Mouse (Mus musculus) midbrain, embryonic 14.5 days (tissue): Measurements from ENCODE around the gene Zc3h18. TPM values are rescaled to one million over a fixed set of nuclear protein-coding genes. Genes with fewer than 3 reads are reported as not detected.

Source experiments
- ATAC-seq: fragments of 200-750 bp; cut with Nextera tagmentation; 2 replicates; pipeline ENCODE4 v1.8.0; 2017; ENCODE audit warnings: moderate number of reproducible peaks, moderate library complexity; ENCODE audit not compliant: low FRiP score, low TSS enrichment
- DNase-seq: peaks from one replicate; pipeline ENCODE4 v3.0.0-alpha.2; 2015
- H3K27ac ChIP-seq: fragments of 300-500 bp; sonication (generic); replicated peaks from 2 replicates; pipeline ENCODE4 v1.5.1; 2014; ENCODE audit warnings: mild to moderate bottlenecking, low read depth, low read length, moderate library complexity
- H3K27me3 ChIP-seq: fragments of 300-500 bp; sonication (generic); 2 replicates; pipeline ENCODE4 v1.6.1; 2014; ENCODE audit warnings: low read length, control low read depth, mixed read lengths; ENCODE audit not compliant: control insufficient read depth, insufficient read depth
- H3K36me3 ChIP-seq: fragments of 300-500 bp; sonication (generic); 2 replicates; pipeline ENCODE4 v1.6.1; 2014; ENCODE audit warnings: low read length, control low read depth; ENCODE audit not compliant: control insufficient read depth, insufficient read depth
- H3K4me1 ChIP-seq: fragments of 300-500 bp; sonication (generic); 2 replicates; pipeline ENCODE4 v1.6.1; 2014; ENCODE audit warnings: mild to moderate bottlenecking, antibody characterized with exemption, low read length, control low read depth; ENCODE audit not compliant: control insufficient read depth, insufficient read depth
- H3K4me2 ChIP-seq: fragments of 300-500 bp; sonication (generic); 2 replicates; pipeline ENCODE4 v1.6.1; 2014; ENCODE audit warnings: mild to moderate bottlenecking, low read length, moderate library complexity
- H3K4me3 ChIP-seq: fragments of 300-500 bp; sonication (generic); replicated peaks from 2 replicates; pipeline ENCODE4 v1.5.1; 2014; ENCODE audit warnings: low read depth, low read length
- H3K9ac ChIP-seq: fragments of 300-500 bp; sonication (generic); replicated peaks from 2 replicates; pipeline ENCODE4 v1.6.1; 2014; ENCODE audit warnings: mild to moderate bottlenecking, low read length, moderate library complexity
- H3K9me3 ChIP-seq: fragments of 300-500 bp; sonication (generic); 2 replicates; pipeline ENCODE4 v1.6.1; 2016; ENCODE audit warnings: low read length, control low read depth, mixed read lengths; ENCODE audit not compliant: control insufficient read depth
- WGBS: fragments of 180-500 bp; shearing (Covaris S2); extraction: QIAGEN DNeasy Blood & Tissue Kit; methylation state at CpG from one replicate; pipeline ENCODE4 v1.1.7; 2014; 5-methylcytosine and 5-hydroxymethylcytosine counted together
- polyA plus RNA-seq: library from polyadenylated mRNA; unstranded; fragments of >200 nt; fragmentation: Nextera tagmentation; extraction: Ambion mirVana; gene quantifications from 2 replicates; pipeline ENCODE4 v1.2.1, GENCODE M21; 2014

The Zc3h18 gene
- polyA plus RNA-seq, 1 experiment from 2014 or later = 27.9 TPM

DNA sequence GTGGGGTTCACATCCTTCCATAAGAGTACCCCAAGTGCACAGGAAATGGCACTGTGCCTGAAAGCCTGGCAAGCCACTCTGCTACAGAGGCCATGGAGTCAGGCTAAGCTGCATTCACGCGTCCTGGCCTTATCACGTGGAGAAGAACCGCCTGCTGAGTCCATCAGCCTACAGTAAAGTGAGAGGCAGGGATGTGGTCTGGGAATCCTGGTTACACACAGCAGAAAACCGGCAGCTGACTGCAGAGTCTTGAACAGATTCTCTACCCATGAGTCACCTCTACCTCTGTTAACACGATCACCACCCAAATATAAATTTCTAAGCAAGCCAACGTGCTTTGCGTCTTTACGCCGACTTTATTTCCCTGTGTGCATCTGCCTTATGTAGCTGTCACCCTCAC is 7.9 kb upstream of the Zc3h18 start:
- 79% methylated on average over 10 of the region's 10 CpGs for WGBS
- Histone ChIP-seq H3K4me2 (no peak overlapping the region), H3K4me3 (no peak overlapping the region), H3K9ac (no peak overlapping the region), H3K27ac (no peak overlapping the region), H3K4me1 (no peaks in the 10 kb centered on the region), H3K36me3 (no peaks in the 10 kb centered on the region), H3K9me3 (no peaks in the 10 kb centered on the region), H3K27me3 (no peaks in the 10 kb centered on the region)
- no peak for ATAC-seq
- no peak for DNase-seq

- Histone ChIP-seq H3K27ac (no peak overlapping the region), H3K36me3 (no peaks in the 10 kb centered on the region), H3K9me3 (no peaks in the 10 kb centered on the region), H3K9ac (no peak overlapping the region), H3K4me3 (no peak overlapping the region), H3K27me3 (no peaks in the 10 kb centered on the region), H3K4me1 (no peaks in the 10 kb centered on the region), H3K4me2 (no peak overlapping the region)
- 8% methylated on average over 9 of the region's 9 CpGs for WGBS
- DNase-seq (peak; percentile 84), ATAC-seq (no peak)
These were observed 6.7 kb upstream of the Zc3h18 start for GRCm38 (mm10) chr8:122369665-122370064.

- H3K27me3 ChIP-seq = no peaks in the 10 kb centered on the region
- H3K36me3 ChIP-seq = no peaks in the 10 kb centered on the region
- no peak overlapping the region for H3K27ac ChIP-seq
- no peak overlapping the region for H3K4me2 ChIP-seq
- 0 out of 2 replicates have a peak, but pooled peaks cover 4% of the 10 kb centered on the region for H3K4me1 ChIP-seq
- no peak overlapping the region for H3K4me3 ChIP-seq
- ATAC-seq = no peak
- no peaks in the 10 kb centered on the region for H3K9me3 ChIP-seq
- WGBS = 75% methylated on average over 6 of the region's 6 CpGs
- DNase-seq = no peak
- H3K9ac ChIP-seq = no peak overlapping the region
These were observed 4.7 kb upstream of the Zc3h18 start for GRCm38 (mm10) chr8:122371706-122372105.

DNA sequence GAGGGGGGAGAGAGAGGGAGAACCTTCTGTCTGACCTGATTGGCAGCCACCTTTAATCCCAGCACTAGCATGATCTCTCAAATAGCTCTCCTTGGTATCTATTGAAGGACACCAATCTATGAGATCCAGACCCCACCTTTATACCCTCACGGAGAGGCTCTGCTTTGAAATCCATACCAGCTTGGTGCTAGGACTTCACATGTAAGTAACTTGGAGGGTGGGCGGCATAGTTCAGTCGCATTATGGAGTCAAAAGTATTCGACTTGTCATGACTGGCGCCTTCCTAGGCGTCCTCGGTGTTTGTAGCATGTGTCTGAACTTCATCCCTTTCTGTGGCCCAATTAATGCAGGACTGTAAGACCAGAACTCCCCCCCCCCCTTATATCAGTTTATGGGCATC is 1.1 kb upstream of the Zc3h18 start:
- peaks cover 5% of the 10 kb centered on the region for H3K36me3 ChIP-seq
- no peak overlapping the region for H3K27ac ChIP-seq
- no peak for DNase-seq
- H3K4me2 ChIP-seq = no peak overlapping the region
- 92% methylated on average over 7 of the region's 7 CpGs for WGBS
- H3K4me1 ChIP-seq = peaks cover 17% of the 10 kb centered on the region
- no peak overlapping the region for H3K9ac ChIP-seq
- H3K9me3 ChIP-seq = no peaks in the 10 kb centered on the region
- no peak overlapping the region for H3K4me3 ChIP-seq
- ATAC-seq = no peak
- no peaks in the 10 kb centered on the region for H3K27me3 ChIP-seq

DNA sequence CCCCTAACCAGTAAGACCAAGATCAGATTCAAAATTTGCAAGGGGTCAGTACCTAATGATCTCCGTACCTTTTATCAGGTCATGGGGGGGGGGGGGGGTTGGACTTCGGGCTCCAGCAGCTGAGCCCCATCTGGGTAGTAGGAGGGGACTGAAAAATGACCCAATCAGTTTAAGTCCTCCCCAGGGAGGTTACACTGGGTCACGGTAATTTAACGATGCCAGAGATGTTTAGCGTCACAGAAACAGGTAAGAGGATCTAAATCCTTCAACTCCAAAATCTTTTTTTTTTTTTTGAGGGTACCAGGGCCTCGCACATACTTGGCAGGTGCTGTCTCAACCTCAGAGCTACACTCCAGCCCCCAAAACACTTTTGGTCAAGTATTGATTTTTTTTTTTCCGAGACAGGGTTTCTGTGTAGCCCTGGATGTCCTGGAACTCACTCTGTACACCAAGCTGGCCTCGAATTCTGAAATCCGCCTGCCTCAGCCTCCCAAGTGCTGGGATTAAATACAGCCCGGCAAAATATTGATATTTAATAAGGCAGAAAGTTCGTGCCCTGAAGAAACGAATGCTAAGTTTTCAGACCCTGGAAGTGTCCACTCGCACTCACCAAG is 551 bp upstream of the Zc3h18 start:
- H3K4me2 ChIP-seq = peak overlapping the region; percentile 56
- no peaks in the 10 kb centered on the region for H3K9me3 ChIP-seq
- H3K4me3 ChIP-seq = peak overlapping the region; percentile 73
- H3K4me1 ChIP-seq = peaks cover 17% of the 10 kb centered on the region
- ATAC-seq (peak; percentile 24; the same call in 1 of the 2 replicates), DNase-seq (no peak)
- no peaks in the 10 kb centered on the region for H3K27me3 ChIP-seq
- H3K27ac ChIP-seq = peak overlapping the region; percentile 94; the same call in 1 of the 2 replicates
- H3K36me3 ChIP-seq = peaks cover 11% of the 10 kb centered on the region
- 29% methylated on average over 12 of the region's 13 CpGs for WGBS
- H3K9ac ChIP-seq = peak overlapping the region; percentile 36; the same call in 1 of the 2 replicates

DNA sequence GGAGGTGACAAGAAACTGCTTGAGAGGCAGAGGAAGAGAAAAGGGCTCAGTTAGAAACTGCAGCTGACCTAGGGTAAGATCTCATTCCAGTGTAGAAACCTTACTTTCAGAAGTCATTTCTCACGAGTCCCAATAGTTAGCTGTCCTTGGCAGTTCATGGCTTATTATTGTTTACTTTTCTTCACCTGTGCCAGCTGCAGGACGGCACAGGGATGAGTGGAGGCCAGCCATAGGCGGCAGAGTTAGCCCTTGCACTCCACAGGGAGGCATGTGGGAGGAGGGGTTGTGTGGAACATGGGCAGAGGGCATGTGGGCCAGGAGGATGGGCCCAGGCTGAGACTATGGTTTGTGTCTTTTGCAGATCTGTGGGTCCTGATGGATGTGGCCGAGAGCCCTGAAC is 6.6 kb downstream of the Zc3h18 start:
- no peak overlapping the region for H3K4me3 ChIP-seq
- H3K4me1 ChIP-seq = peaks cover 4% of the 10 kb centered on the region
- no peaks in the 10 kb centered on the region for H3K9me3 ChIP-seq
- peaks cover 71% of the 10 kb centered on the region for H3K36me3 ChIP-seq
- H3K4me2 ChIP-seq = no peak overlapping the region
- H3K27ac ChIP-seq = no peak overlapping the region
- WGBS = 84% methylated on average over 4 of the region's 4 CpGs
- no peaks in the 10 kb centered on the region for H3K27me3 ChIP-seq
- DNase-seq = no peak
- no peak for ATAC-seq
- H3K9ac ChIP-seq = no peak overlapping the region

DNA sequence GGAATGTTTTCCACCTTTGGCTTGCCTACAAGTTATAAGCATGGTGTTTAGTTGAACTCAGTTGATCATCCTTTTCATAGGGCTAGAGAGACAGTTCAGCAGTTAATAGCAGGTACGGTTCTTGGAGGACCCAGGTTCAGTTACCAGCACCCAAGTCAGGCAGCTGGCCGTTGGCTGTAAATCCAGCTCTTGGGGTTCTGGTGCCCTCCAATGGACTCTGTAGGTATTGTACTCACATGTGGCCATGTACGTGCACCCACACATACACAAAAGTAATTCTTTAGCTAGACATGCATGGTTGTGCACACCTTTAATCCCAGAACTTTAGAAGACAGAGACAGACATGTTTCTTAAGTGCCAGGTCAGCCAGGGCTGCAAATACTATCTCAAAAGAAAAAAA is 12.9 kb downstream of the Zc3h18 start:
- Histone ChIP-seq H3K4me3 (no peak overlapping the region), H3K9me3 (no peaks in the 10 kb centered on the region), H3K4me1 (no peaks in the 10 kb centered on the region), H3K27me3 (no peaks in the 10 kb centered on the region), H3K27ac (no peak overlapping the region), H3K4me2 (no peak overlapping the region), H3K36me3 (peaks cover 93% of the 10 kb centered on the region), H3K9ac (no peak overlapping the region)
- ATAC-seq (no peak), DNase-seq (peak; percentile 5)
- 90% methylated on average over 3 of the region's 3 CpGs for WGBS

- H3K27me3 ChIP-seq = no peaks in the 10 kb centered on the region
- no peak overlapping the region for H3K9ac ChIP-seq
- no peaks in the 10 kb centered on the region for H3K9me3 ChIP-seq
- H3K4me3 ChIP-seq = no peak overlapping the region
- DNase-seq (no peak), ATAC-seq (no peak)
- peaks cover 93% of the 10 kb centered on the region for H3K36me3 ChIP-seq
- no peaks in the 10 kb centered on the region for H3K4me1 ChIP-seq
- 88% methylated on average over 3 of the region's 3 CpGs for whole genome bisulfite sequencing
- no peak overlapping the region for H3K27ac ChIP-seq
- H3K4me2 ChIP-seq = no peak overlapping the region
These were observed 14.3 kb downstream of the Zc3h18 start for GRCm38 (mm10) chr8:122390758-122391157.

DNA sequence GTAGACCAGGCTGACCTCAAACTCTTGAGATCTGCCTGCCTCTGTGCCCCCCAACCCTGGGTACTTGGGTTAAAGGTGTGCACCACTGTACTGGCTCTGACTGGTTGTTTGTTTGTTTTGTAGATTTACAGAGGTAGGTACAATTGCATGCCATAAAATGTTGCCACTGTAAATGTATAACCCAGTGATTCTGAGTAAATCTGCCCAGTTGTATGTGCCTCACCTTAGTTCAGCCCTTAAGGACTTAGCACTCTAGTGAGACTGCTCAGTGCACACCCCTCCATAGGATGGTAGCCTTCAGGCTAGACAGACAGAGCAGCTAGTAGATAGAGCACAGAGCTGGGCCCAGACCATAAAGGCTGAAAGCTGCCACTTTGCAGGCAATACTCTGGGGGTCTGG is 17.3 kb downstream of the Zc3h18 start:
- Histone ChIP-seq H3K27me3 (no peaks in the 10 kb centered on the region), H3K4me2 (no peak overlapping the region), H3K9me3 (no peaks in the 10 kb centered on the region), H3K4me3 (no peak overlapping the region), H3K4me1 (no peaks in the 10 kb centered on the region), H3K9ac (no peak overlapping the region), H3K27ac (no peak overlapping the region), H3K36me3 (peaks cover 88% of the 10 kb centered on the region)
- ATAC-seq (no peak), DNase-seq (no peak)
